Mouse (Mus musculus): ENCODE measurements at regions not wholly inside any gene's neighbourhood (a gene's known extent, or its start where the extent isn't known, plus 50 kb on each side); places are given as distances from the start of the nearest gene placed in this dataset.
A peak's percentile ranks its signal among the peaks of the same experiment; 100 is the strongest.

DNA sequence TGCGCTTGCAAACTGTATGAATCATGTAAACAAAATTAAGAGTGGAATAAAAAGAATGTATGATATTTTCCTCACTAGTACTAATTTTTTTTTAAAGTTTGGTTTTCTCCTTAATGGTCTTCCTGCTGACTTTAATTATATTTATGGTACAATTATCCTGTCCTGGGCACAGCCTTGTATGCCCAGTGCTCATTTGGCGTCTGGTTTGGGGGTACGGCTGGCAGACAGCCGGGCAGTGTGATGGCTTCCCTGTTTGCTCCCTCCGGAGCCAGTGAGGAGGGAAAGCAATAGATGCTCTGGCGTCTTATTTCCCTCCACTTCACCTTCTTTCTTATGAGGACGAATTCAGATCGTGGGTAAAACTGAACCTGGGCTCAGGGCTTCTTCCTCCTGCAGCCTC, 239.6 kb upstream of the Nfe2l3 start:
- DNase-seq = no peak

DNA sequence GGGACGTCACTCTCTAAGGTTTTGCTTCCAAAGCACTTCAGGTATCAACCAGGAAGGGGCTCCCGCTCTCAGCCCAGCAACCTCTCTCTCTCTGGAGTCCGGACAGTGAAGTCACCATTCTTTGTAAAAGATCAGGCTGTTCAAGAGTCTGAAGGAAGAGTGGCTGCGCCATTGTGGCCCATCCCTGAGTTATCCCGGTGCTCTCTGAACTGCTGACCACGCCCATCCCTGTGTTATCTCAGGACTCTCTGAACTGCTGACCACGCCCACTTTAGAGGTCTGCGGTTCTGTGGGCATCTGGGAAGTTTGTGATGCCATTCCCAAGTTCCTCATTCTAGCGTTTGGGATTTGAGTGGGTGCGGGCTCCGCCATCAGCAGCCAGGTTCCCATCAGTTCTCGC, 239.1 kb upstream of the Nfe2l3 start:
- DNase-seq = peak; percentile 46

DNA sequence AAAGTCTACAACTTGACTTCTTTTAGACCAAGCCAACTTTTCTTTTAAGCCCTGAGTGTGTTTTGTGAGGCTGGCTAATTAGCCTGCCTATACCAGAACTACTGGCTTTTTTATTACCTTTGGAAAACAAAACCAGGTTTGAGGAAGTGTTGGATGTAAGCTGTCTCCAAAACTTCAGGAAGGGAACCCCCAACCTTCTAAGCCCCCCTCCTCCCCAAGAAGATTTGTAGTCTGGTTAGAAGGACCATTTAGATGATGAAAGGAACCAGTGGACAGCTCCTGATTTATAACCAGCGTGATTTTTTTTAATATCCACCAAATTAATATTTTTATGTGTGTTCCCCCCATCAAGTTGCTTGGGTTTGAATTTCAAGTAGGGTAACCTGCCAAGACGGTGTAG, 236.1 kb upstream of the Nfe2l3 start:
- DNase-seq = no peak

DNA sequence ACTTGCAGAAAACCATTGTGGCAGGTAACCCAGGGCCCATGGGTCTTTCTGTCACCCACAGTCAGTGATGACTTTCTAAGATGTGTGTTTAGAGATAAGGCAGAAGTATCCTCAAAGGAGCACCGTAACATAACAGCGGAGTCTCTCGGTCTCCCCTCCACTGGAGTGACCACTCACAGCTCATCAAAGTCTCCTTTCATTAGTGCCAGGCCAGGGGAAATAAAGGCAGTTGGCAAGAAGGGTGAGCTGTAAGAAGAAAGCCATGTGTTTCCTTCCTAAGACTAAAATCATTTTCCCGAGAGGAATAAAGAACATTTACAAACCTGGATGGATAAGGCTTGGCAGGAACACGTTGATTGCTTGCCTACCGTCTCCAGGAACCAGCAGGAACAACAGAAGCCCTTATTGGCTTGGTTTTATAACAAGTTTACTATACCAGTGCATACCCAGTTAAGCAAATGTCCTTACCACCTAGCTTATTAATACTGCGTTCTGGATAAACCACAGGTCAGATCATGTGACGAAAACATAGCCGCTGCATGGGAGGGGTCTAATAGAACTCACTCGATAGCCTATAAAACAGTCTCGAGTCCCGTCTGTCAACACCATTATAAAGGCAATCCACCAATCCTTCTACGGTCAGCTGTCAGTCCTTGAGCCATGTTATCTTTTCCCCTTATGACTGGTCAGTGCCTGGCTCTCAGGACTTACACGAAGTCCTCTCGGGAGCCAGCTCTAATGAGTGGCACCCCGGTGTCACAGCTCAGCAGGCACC, 235.3 kb upstream of the Nfe2l3 start:
- DNase-seq = no peak

DNA sequence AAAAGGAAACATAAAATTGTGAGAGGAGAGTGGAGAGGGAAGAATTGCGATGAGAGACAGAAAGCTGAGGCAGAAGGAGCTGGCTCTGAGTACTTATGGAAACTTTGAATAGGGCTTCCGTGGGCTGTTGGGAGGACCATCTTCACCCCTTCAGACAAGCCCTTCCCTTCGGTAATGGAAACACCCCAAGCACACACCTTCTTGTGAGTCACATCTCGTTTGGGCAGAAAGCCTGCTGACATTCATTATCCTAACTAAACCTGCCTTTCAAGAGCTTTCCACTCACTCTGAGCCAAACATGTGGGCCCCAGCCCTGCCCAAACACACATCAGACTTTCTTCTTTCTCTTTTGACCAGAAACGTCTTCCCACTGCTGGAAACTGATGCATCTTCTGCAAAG, 232.3 kb upstream of the Nfe2l3 start:
- no peak for DNase-seq

DNA sequence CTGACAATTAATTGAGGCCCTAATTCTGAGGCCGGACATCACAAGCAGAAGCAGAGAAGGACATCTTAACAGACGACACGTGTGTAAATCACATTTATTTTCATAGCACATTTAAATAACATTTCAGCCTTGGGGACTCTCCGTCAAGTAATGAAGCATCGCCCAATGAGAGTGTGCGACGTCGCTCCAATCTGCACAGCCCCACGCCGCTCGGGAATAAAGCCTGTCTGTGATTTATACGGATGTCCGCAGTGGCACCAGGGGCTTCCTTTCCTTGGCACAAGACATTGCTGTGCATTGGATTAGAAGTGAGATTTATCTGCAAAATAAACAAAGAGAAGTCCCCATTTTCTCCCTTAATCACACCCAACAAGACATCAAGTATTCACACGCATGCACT, 231.6 kb upstream of the Nfe2l3 start:
- DNase-seq = no peak

DNA sequence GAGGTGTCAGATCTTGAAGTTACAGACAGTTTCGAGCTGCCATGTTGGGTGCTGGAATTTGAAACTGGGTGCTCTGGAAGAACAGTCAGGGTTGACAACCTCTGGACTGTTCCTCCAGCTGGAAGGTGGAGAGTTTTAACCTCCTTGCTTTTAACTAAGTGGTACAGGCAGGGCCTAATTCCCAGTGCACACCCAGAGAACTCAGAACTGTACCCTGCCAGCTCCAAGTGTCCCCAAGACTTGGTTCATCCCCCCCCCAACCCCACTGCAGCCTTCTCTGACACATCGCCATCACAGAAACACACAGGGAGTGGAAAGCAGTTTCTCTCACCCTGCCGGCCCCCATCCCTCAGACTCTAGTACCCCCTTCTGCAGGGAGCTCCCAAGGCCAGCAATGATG, 228.2 kb upstream of the Nfe2l3 start:
- no peak for DNase-seq

DNA sequence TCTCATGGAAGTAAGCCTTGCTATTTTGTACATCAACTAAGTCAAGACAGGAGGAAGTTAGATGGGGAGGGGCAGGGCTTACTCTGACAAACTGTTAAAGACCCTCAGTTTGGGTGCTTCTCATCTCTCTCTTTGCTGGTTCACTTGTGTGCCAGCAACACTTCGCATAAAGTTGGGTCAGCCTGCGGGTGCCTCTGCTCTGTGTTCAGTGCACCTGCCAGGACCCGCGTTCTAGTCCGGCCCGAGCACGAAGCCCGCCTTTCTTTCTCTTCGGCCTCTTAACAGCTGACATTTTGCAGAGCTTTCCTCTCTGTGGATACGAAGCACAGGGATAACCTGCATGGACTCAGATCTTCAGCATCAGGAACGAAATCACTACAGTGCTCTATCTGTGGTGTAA, 227.1 kb upstream of the Nfe2l3 start:
- no peak for DNase-seq

DNA sequence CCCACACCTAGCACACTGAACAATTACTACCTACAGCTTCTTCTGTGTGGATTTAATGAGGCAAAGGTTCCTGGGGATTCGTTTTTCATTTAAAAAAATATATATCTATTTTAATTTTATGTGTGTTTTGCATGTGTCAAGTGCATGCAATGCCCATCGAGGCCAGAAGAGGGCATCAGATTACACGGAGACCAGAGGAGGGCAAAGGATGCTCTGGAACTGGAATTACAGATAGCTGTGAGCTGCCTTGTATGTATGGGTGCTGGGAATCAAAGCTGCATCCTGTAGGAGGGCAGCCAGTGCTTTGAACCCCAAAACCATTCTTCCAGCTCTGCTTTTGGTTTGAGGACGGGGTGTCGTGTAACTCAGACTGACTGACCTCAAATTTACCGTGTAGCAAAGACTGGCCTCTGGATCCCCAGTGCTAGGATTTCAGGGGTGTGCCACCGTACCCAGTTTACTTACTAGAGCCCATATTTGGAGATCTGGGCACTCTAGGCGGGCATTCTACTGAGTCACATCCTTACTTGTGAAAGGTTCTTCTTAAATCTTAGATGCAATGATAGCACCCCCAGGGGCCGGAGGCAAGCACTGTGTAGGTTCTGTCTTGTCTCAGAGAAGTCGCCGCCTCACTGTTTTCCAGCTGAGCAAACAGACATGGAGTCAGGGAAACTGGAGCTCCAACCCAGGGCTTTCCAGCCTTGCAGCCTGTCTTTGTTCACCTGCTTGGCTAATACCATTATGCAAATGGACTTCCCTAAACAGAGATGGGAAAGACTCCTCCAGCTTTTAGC, 225.6 kb upstream of the Nfe2l3 start:
- DNase-seq = peak; percentile 56

DNA sequence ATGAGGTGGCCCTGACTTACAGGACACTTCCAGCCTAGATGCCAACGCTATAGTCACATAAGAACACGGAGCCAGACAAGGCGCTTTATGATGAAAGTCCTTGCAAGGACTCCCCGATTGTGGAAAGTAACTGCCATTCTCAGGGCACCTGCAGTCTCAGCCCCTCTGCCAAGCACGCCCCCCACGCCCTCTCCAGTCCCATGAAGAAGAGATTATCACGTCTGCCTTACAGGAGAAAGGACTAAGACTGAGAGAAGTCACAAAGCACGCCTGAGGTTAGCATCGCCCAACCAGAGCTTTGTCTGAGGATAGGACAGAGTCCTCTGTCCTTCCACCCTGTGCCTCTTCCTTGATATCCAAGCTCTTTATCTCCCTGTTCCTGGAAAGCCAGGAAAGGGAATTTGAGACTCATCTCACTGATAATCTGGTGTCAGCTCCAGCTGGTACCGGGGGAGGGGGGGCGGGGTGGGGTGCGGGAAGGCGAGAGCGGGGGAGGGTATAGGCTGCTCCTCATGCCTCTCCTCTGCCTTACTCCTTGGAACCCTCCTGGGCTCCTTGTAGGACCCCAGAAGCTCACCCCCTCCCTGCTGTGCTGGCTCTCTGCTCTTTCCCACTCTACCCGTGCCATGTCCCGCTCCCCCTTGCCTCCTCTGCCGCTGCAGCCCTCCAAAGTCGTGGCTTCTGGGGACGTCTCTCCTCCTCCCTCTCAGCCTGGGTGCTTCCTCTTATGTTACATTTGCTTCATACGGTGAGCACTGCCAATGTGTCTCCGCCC, 224.7 kb upstream of the Nfe2l3 start:
- no peak for DNase-seq

DNA sequence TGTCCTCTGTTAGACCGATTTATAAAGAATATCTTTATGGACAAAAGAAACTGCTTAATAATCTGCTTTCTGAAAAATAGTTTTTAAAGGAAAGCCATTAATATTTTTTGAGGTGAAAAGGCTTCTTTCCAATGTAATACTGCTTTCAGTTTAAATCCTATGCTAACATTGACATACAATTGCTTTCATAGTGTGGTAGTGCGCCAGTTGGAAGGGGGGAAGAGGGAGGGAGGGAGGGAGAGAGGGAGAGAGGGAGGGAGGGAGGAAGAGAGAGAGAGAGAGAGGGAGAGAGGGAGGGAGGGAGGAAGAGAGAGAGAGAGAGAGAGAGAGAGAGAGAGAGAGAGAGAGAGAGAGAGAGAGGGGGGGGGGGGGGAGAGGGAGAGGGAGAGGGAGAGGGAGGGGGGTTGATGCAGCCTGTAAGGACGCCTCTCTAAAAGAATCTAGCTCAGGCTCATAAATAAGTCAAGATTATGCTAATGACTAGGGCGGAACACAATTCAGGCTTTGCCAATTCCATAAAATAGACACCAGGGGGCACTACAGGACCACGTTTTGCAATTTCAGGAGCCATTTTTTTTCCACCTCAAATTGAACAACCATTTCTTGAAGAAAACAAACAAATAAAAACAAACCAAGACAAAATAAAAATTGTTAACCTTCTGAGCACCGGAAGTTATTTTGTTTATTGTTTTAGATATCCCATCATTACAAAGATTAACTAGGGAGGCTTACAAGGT, 223.6 kb upstream of the Nfe2l3 start:
- peak; percentile 31 for DNase-seq

DNA sequence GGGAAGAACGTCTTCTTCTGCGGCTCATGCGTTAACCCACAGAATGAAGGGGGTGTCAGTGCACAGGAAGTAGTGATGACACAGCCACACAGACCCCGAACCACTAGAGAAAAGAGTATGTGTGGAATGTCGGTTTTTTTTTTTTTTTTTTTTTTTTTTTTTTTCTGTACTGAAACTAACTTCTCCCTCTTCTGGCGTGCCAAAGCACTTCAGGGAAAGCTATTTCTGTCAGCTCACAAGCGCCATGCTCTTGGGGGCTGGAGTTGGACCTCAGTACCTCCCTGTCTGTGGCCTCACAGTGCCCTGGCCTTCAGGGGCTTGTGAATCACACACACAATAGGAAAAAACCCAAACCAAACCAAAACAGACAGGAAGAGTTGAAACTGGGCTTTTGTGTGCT, 221.1 kb upstream of the Nfe2l3 start:
- no peak for DNase-seq

DNA sequence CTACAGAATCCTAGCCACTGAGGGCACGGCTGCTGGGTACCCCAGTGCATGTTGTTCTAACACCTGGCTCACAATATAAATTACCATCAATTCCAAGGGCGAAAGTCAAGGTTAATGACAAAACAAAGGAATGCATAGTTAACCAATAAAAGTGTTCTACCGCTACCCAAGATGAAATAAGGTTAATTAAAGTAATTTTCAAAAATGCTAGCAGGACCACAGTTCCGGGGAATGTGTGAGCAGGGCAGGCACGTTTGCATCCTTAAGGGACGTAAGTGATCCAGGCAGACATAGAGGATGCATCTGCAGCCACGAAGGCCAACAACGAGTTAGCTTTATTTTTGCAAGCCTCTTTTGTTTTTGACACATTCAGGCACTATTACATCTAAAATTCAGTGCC, 220.3 kb upstream of the Nfe2l3 start:
- DNase-seq = no peak

DNA sequence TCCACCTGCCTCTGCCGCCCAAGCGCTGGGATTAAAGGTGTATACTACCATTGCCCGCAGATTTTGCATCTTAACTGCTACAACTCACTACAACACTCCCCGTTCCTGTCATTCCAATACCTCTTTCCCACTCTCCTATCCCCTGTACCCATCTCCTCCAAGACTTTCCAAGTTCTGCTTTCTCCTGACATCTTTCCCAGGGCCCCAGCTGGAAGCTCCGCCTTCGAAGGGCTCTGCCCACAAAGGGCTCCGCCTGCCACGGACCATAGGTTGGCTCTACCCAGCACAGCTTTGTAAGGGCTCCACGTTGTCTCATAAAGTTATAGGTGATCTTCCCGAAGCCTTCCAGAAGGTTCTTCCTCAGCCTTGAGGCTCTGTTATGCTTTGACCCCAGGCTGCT, 217.1 kb upstream of the Nfe2l3 start:
- DNase-seq = no peak

DNA sequence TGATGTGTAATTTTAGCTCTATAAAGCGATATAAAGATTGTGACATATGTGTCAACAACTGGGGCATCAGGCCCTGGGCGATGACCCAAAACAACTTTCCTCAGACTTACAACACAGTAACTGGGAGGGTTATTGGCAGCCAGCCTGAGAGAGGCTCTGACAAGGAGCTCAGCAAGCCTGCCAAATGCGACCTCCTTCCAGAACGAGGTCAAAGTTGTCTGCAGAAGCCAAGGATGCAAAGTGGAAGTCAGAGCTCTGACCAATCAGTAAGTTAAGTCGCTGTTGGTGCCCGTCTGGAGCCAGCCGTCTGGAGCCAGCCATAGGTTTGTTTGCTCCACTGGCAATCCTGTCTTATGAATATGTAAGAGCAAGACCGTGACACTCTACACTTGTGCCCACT, 216.0 kb upstream of the Nfe2l3 start:
- no peak for DNase-seq

DNA sequence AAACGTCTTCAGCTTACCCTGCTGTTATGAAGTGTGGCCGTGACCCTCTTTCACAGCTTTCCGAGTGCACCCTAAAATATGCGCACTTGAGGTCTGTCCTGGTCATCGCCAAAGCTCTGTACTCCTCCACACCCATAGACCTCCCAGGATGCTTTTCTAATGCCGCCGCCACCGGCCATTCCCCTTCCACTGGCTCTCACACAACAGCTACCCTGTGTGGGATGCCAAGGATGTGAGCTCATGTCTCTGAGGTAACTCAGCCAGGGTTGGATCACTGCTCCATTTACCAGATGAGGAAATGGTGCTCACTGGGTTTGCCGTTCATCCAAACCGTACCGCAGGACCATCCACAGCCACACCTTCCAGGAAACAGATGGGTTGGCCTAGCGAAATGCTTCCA, 212.8 kb upstream of the Nfe2l3 start:
- DNase-seq = no peak

DNA sequence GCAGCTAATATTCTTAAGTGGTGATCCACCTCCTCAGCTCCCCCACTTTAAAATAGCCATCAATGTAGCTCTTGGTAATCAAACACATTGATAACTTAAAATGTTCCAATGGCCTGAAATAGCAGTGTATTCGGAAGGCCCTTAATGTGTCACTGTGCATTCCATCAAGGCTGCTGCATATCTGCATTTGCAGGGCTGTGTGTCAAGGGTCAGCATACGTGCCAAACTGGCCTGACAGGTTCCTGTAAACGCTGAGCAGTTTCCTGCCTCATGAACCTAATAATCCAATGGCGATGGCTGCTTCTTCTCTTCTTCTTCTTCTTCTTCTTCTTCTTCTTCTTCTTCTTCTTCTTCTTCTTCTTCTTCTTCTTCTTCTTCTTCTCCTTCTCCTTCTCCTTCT, 211.7 kb upstream of the Nfe2l3 start:
- no peak for DNase-seq

DNA sequence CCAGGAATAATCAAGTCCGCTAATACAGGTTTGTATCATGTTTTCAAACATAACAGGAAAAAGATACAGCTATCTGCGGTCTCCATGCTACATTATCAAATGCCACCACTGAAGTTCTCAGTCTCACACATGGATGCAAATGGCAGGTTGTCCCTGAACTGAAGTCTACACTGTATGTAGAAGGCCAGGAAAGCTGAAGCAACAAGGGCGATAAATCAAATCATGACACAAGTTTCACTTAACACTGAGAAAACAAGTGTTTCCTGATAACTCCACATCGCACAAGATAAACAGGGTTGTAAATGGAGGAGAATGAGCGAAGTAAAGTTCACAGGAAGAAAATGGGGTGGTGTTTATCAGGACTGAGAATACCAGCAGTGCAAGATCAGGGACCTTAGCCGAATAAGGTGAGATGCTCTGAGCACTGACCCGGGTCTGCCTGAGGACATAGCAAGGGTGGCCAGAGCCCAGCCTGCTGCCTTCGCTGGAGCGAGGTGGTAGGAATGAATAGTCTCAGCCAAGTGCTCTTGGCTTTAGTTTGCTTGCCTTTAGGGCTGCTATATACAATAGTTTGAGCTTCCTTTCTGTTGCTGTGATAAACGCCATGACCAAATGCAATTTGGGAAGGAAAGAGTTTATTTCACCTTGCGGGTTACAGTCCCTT, 196.3 kb upstream of the Nfe2l3 start:
- no peak for DNase-seq

DNA sequence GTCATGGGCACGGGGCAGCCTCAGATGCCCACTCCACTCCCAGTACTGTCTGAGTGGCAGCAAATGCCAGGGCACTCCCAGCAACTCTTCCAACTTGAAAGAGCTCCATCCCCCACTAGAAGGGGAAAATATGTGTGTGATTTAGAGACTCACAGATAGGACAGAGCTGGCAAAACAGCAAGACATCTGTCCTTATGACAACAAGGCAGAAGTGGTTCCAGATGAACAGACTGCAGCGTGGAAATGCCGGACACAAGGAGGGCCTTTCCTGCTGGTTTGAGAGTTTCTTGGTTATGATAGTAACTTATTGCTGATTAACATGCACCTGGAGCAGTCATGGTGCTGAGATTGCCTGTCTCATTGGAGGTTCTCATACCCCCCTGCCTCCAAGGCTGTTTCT, 192.4 kb upstream of the Nfe2l3 start:
- DNase-seq = no peak

DNA sequence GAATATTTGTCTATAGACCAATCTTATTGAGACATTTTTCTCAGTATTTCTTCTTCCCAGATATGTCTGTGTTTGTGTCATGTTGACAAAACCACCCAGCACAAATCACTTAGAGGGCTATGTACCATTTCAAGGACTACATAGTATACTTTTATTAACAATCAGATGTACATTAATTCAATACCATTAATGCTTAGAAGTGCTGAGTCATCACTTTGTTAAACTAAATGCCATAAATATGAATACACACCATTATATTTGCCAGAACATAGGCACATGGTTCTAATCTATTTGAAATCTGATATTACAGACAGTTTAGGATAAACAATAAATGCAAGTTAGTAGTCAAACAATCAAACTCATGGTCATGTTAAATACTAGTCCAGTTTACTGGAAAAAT, 182.2 kb upstream of the Nfe2l3 start:
- no peak for DNase-seq

DNA sequence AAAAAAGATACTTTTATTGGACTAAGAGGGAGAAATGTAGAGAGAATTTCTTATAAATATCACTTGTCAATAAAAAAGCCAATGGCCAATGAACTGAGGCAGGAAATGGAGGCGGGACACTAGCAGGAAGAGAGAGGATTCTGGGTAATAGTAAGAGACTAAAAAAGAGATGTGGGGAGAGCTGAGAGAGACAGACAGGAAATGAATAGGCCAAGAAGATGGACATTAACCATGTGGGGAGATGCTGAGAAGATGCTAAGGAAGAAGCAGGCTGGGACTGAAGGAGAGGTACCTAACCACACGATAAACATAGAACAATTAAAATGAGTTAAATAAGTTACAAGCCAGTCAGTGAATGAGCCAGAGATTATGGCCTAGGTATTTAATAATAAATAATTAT, 181.0 kb upstream of the Nfe2l3 start:
- no peak for DNase-seq

DNA sequence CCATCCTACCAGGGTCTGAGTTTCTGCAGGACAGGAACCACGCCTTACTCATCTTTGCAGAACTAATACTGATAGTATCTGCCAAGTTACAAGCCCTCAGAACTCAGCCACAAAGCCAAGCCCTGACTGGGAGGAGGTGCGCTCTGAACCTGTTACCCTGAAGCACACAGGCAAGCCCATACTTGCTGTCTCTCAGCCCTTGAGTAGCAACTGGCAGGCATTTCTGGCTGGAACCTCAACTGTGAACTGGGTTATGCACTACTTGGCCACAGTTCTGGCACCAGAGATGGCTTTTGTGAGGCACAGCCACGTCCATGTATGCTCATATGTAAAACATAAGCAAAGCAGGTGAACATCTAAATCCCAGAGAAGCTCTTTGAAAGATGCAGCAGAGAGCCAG, 179.7 kb upstream of the Nfe2l3 start:
- no peak for DNase-seq

DNA sequence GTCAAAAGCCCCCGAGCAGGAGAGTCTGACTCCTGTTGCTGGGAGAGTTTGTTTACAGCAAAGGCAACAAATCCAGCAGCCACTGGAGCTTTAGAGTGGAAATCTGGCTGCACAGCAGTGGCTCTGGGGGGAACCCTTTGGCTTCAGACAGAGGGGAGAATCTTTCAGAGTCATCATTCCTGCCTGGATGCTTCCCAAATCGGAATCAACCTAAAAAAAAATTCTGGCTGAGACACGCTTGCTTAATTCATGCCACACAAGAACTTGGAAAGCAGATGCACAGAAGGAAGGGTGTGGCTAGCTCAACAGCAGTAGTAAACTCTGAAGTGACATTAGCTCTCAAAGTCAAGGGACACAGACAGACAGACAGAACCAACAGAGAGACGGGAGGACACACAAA, 175.8 kb upstream of the Nfe2l3 start:
- DNase-seq = no peak
